Mouse (Mus musculus) neural tube, embryonic 15.5 days (tissue): ENCODE measurements around the gene Lin28b. TPM values are rescaled to one million over a fixed set of nuclear protein-coding genes. Genes with fewer than 3 reads are reported as not detected.
"Not testable (repeated sequence)": the region's sequence is repeated elsewhere in the genome, so short reads cannot be mapped to it uniquely, and the experiment has no call there.

Experiments
- ATAC-seq: fragments of 200-750 bp; cut with Nextera tagmentation; 2 replicates; pipeline ENCODE4 v1.8.0; 2017; ENCODE audit warnings: mild to moderate bottlenecking, moderate TSS enrichment, moderate library complexity; ENCODE audit not compliant: low FRiP score
- H3K27ac ChIP-seq: fragments of 300-500 bp; sonication (generic); replicated peaks from 2 replicates; pipeline ENCODE4 v1.5.1; 2015; ENCODE audit warnings: mild to moderate bottlenecking, inconsistent platforms
- H3K27me3 ChIP-seq: fragments of 300-500 bp; sonication (generic); replicated peaks from 2 replicates; pipeline ENCODE4 v1.6.1; 2015; ENCODE audit warnings: inconsistent platforms
- H3K36me3 ChIP-seq: fragments of 300-500 bp; sonication (generic); 2 replicates; pipeline ENCODE4 v1.6.1; 2015; ENCODE audit warnings: inconsistent platforms
- H3K4me1 ChIP-seq: fragments of 300-500 bp; sonication (generic); 2 replicates; pipeline ENCODE4 v1.6.1; 2015; ENCODE audit warnings: inconsistent platforms
- H3K4me2 ChIP-seq: fragments of 300-500 bp; sonication (generic); 2 replicates; pipeline ENCODE4 v1.6.1; 2015; ENCODE audit warnings: inconsistent platforms, mild to moderate bottlenecking, moderate library complexity
- H3K4me3 ChIP-seq: fragments of 300-500 bp; sonication (generic); replicated peaks from 2 replicates; pipeline ENCODE4 v1.5.1; 2015; ENCODE audit warnings: mild to moderate bottlenecking, inconsistent platforms
- H3K9ac ChIP-seq: fragments of 300-500 bp; sonication (generic); replicated peaks from 2 replicates; pipeline ENCODE4 v1.6.1; 2015; ENCODE audit warnings: mild to moderate bottlenecking, inconsistent platforms
- H3K9me3 ChIP-seq: fragments of 300-500 bp; sonication (generic); replicated peaks from 2 replicates; pipeline ENCODE4 v1.6.1; 2016; ENCODE audit warnings: inconsistent platforms
- WGBS: fragments of 180-500 bp; shearing (Covaris S2); methylation state at CpG from one replicate; pipeline ENCODE4 v1.1.7; 2015; ENCODE audit warnings: mixed read lengths; 5-methylcytosine and 5-hydroxymethylcytosine counted together
- polyA plus RNA-seq: library from polyadenylated mRNA; unstranded; fragments of >200 nt; fragmentation: Nextera tagmentation; extraction: Ambion mirVana; gene quantifications from 2 replicates; pipeline ENCODE4 v1.2.1, GENCODE M21; 2015

Gene Lin28b
- polyA plus RNA-seq, 1 experiment from 2014 or later = 6.9 TPM

DNA sequence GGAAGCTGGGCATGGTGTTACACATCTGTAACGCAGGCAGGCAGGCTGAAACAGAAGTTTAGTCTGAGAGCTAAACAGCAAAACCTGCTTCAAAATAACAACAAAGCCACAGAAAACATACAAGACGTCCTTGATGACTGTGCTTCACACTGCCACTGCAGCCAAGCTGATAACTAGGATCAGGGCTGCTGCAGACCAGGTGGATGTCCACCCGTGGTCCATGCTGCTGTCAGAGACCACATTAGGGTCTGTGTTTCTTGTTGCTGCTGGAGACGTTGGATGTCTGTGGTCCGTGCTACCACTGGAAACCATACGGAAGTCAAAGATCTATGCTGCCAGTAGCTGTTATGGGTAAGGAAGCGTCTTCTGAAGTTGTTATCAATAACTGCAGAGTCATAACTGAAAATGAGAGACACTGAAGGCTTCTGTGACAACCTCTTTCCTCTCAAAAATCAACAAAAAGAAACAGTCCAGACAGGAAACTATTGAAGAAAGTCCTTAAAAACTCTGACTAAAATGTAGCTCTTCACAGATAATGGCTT is 86.4 kb downstream of the Lin28b start:
- no peak for ATAC-seq
- Histone ChIP-seq H3K9me3 (no peaks in the 10 kb centered on the region), H3K27ac (no peak overlapping the region), H3K9ac (no peak overlapping the region), H3K4me2 (no peak overlapping the region), H3K36me3 (no peaks in the 10 kb centered on the region), H3K4me1 (no peaks in the 10 kb centered on the region), H3K4me3 (no peak overlapping the region), H3K27me3 (no peaks in the 10 kb centered on the region)
- 83% methylated on average over 7 of the region's 7 CpGs for WGBS

DNA sequence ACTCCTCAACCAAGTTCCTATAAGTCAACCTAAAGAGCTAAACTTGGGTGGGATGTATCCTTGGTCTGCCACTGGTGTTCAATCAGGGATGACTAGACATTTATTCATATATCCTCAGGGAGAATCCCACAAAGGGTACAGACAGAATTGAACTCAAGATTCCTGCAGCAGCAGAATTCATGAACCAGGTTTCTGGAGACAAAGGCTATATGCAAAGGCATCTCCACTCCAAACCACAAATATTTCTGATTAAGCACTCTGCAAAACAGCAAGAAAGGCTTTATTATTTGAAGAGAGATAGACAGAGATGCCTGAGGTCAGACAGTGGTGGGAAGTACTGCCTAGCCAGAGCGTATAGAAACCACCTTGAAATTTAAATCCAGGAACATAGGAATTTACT is 88.0 kb downstream of the Lin28b start:
- H3K9me3 ChIP-seq = no peaks in the 10 kb centered on the region
- H3K27me3 ChIP-seq = no peaks in the 10 kb centered on the region
- H3K4me1 ChIP-seq = no peaks in the 10 kb centered on the region
- no peak overlapping the region for H3K27ac ChIP-seq
- H3K4me3 ChIP-seq = no peak overlapping the region
- no peak overlapping the region for H3K4me2 ChIP-seq
- 93% methylated on average over 1 of the region's 1 CpGs for WGBS
- no peaks in the 10 kb centered on the region for H3K36me3 ChIP-seq
- H3K9ac ChIP-seq = no peak overlapping the region
- ATAC-seq = no peak

DNA sequence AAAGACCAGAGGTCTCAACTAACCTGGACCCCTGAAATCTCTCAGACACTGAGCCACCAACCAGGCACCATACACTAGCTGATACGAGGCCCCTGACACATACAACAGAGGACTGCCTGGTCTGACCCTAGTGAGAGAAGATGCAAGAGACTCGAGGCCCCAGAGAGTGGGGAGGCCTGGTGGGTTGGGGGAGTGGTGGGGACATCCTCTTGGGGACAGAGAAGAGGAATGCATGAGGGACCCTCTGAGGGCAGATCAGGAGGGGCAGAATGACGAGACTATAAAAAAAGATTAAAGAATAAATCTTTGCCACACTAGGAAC is 103.6 kb downstream of the Lin28b start:
- ATAC-seq = no peak
- H3K36me3 ChIP-seq = peaks cover 2% of the 10 kb centered on the region; the same call in 1 of the 2 replicates
- H3K9ac ChIP-seq = no peak overlapping the region
- H3K27ac ChIP-seq = no peak overlapping the region
- no peak overlapping the region for H3K4me2 ChIP-seq
- no peaks in the 10 kb centered on the region for H3K4me1 ChIP-seq
- no peaks in the 10 kb centered on the region for H3K9me3 ChIP-seq
- WGBS = 59% methylated on average over 3 of the region's 3 CpGs
- H3K27me3 ChIP-seq = no peaks in the 10 kb centered on the region
- no peak overlapping the region for H3K4me3 ChIP-seq

DNA sequence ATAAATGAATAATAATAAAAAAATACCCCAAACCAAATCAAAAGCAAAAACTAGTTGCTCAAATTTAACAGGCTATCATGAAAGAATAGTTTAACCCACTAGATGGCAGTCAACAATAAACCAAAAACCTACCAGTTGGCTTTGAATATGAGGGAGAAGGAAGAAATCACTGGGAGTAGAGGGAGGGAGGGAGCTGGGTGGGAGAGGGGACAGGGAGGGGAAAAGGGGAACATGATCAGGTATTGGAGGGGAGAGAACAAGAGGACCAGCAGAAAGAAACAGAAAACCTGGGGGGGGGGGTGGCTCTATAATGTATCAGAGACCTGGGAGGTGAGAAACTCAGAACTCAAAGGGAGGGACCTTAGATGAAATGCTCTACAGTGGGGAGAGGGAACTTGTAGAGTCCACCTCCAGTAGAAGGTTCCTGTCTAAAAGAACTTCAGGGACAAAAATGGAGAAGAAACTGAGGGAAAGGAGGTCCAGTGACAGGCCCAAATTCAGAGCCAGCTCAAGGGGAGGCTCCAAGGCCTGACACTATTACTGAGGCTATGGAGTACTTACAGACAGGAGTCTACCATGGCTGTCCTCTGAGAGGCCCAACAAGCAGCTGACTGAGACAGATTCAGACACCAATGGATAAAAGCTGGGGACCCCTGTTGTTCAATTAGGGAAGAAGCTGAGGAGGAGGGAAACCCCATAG is 104.1 kb downstream of the Lin28b start:
- Histone ChIP-seq H3K27ac (no peak overlapping the region), H3K4me1 (no peaks in the 10 kb centered on the region), H3K36me3 (peaks cover 2% of the 10 kb centered on the region; the same call in 1 of the 2 replicates), H3K27me3 (no peaks in the 10 kb centered on the region), H3K4me3 (no peak overlapping the region), H3K9ac (no peak overlapping the region), H3K9me3 (no peaks in the 10 kb centered on the region), H3K4me2 (no peak overlapping the region)
- ATAC-seq = no peak

DNA sequence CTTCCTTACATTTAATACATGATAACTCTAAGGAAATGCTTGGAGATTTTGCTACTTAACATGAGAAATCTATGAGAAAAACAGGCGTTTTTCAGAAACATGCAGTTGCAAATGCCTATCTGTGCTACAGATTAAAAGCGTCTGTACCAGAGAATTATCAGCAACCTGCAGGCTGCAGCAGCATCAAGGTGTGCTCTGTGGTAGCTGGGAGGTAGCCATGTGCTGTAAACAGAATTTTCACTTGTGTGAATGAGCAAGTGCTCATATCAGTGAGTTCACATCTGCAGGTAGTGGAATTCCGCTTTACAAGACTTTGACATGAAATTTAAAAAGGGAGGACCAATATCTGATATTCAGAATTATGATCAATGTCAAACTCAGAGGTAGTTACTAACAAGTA is 107.9 kb downstream of the Lin28b start:
- Histone ChIP-seq H3K27me3 (no peaks in the 10 kb centered on the region), H3K27ac (no peak overlapping the region), H3K36me3 (peaks cover 2% of the 10 kb centered on the region; the same call in 1 of the 2 replicates), H3K4me2 (no peak overlapping the region), H3K9me3 (no peaks in the 10 kb centered on the region), H3K4me3 (no peak overlapping the region), H3K9ac (no peak overlapping the region), H3K4me1 (no peaks in the 10 kb centered on the region)
- ATAC-seq = no peak
- WGBS = 90% methylated on average over 3 of the region's 3 CpGs

DNA sequence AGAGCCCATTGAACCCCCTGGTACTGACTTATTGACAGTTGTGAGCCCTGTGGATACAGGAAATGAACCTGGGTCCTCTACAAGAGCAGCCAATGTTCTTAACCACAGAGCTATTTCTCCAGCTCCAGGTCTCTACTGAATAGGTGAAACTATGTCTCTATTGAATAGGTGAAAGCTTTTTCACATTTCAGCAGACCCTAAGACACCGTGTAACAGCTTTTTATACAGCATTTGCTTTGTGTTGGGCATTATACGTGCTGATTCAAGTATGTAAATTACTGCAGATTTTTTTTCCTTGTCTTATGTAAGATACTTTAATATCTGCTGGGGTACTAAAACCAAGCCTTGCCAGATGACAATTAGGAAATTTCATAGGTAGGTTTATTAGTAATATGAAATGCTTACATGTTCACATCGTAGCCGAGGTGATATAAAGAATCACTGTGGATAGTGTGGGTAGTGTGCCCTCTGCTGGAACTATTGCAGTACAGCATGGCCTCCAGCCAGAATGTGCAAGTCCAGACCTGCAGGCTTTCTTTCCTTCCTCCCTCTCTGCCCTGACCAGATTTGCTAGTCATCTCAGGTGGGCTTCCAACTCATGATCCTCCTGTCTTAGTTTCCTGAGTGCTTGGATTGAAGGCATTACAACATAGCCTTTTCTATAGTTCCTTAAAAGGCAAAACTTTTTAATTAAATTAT is 113.1 kb downstream of the Lin28b start:
- no peaks in the 10 kb centered on the region for H3K36me3 ChIP-seq
- no peaks in the 10 kb centered on the region for H3K9me3 ChIP-seq
- H3K27ac ChIP-seq = no peak overlapping the region
- ATAC-seq = peak; percentile 87
- WGBS = 35% methylated on average over 4 of the region's 4 CpGs
- no peak overlapping the region for H3K9ac ChIP-seq
- H3K27me3 ChIP-seq = no peaks in the 10 kb centered on the region
- H3K4me2 ChIP-seq = no peak overlapping the region
- 0 out of 2 replicates have a peak, but pooled peaks cover 3% of the 10 kb centered on the region for H3K4me1 ChIP-seq
- H3K4me3 ChIP-seq = no peak overlapping the region

DNA sequence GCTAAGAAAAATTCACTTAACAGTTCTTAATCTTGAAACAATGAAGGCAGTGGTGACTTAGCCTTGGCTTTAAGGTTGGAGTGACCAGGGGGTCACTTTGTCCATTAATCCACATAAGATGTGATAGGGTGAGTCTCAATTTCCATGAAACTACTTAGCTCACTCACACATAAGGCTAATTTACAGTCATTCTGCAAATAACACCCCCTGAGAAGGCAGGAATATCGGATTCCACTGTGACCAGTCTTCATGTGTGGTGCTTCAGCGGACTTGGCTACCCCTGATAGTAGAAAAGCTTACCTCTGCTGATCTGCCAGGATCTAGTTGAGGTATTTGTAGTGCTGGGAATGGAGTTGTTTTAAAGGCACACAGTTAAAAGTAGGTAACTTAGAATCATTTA is 115.7 kb downstream of the Lin28b start:
- Histone ChIP-seq H3K36me3 (no peaks in the 10 kb centered on the region), H3K27me3 (no peaks in the 10 kb centered on the region), H3K4me1 (0 out of 2 replicates have a peak, but pooled peaks cover 3% of the 10 kb centered on the region), H3K9me3 (no peaks in the 10 kb centered on the region), H3K9ac (no peak overlapping the region), H3K4me2 (no peak overlapping the region), H3K27ac (no peak overlapping the region), H3K4me3 (no peak overlapping the region)
- no peak for ATAC-seq
- 89% methylated on average over 2 of the region's 2 CpGs for WGBS

DNA sequence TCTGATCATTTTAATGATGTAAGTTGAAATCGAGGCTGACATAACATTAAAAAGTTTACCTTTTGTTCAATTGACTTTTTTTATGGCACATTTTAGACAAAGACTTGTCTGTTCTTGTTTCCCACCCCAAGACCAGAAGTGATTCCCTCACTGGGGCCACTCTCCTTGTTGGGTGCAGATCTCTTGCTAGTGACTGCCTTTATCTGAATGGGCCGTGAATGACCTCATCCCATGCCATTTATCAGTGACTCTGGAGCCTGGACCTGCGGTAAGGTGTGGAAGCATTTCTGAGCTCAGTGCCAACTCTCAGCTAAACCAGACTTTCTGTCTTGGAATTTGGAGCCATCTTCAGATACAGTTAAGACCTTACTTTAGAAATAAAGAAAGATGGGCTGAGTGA is 116.6 kb downstream of the Lin28b start:
- no peaks in the 10 kb centered on the region for H3K9me3 ChIP-seq
- H3K4me1 ChIP-seq = 0 out of 2 replicates have a peak, but pooled peaks cover 3% of the 10 kb centered on the region
- no peak overlapping the region for H3K4me2 ChIP-seq
- H3K4me3 ChIP-seq = no peak overlapping the region
- 82% methylated on average over 3 of the region's 3 CpGs for WGBS
- no peak for ATAC-seq
- H3K36me3 ChIP-seq = no peaks in the 10 kb centered on the region
- no peaks in the 10 kb centered on the region for H3K27me3 ChIP-seq
- no peak overlapping the region for H3K9ac ChIP-seq
- no peak overlapping the region for H3K27ac ChIP-seq

DNA sequence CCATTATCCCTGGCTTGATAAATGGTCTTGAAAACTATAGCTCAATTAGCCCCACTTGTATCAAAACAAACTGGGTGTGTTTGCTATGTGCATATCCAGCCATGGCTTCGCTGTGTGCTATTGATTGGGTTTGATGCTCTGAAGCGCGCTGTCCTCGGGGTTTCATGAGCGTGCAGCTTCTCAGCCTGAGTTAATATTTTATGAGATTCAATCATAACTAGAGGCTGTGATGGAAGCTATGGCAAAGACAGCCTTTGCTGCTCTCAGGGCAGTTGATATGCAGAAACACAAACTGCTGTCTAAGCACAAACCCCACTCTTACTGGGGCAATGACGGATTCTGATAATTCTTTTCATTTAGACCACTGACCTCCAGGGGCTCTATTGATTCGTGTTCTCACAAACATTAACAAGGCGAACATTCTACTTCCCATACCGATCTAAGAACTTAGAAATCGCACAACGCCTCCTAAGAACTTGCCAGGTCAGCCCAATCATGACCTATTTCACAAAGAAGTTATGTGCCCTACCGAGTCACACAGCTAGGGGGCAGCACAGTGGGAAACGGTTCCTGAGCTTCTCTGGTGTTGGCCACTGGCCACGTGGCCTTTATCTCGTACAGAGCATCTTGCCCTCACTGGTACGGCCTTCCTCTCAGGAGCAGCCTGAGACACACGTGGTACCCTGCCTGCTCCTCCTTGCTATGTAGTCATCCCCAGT is 119.0 kb downstream of the Lin28b start:
- Histone ChIP-seq H3K4me1 (peaks cover 4% of the 10 kb centered on the region; the same call in 1 of the 2 replicates), H3K9me3 (no peaks in the 10 kb centered on the region), H3K27me3 (no peaks in the 10 kb centered on the region), H3K36me3 (no peaks in the 10 kb centered on the region), H3K27ac (no peak overlapping the region), H3K9ac (no peak overlapping the region), H3K4me2 (no peak overlapping the region), H3K4me3 (no peak overlapping the region)
- WGBS = 83% methylated on average over 17 of the region's 17 CpGs
- no peak for ATAC-seq

DNA sequence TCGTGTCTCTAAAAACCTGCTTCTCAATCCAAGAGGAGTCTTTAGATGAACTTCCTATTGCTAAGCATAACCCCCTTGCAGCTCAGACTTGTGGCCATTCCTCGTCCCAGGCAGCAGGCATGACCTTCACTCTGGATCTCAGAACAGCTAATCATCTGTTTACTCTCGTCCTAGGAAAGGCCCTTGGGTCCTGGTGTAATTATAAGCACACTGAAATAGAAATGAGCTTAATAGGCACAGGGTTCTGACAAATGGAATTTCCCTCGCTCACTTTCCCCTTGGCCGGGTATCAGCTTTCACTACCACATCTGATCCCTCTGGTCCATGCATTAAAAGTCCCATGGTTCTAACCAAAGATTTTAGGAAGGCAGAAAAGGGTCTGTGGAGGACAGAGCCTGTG is 122.8 kb downstream of the Lin28b start:
- no peak overlapping the region for H3K27ac ChIP-seq
- peaks cover 4% of the 10 kb centered on the region; the same call in 1 of the 2 replicates for H3K4me1 ChIP-seq
- 50% methylated on average over 5 of the region's 5 CpGs for WGBS
- no peak overlapping the region for H3K9ac ChIP-seq
- no peak overlapping the region for H3K4me2 ChIP-seq
- H3K4me3 ChIP-seq = no peak overlapping the region
- H3K36me3 ChIP-seq = no peaks in the 10 kb centered on the region
- H3K9me3 ChIP-seq = no peaks in the 10 kb centered on the region
- no peaks in the 10 kb centered on the region for H3K27me3 ChIP-seq
- no peak for ATAC-seq

DNA sequence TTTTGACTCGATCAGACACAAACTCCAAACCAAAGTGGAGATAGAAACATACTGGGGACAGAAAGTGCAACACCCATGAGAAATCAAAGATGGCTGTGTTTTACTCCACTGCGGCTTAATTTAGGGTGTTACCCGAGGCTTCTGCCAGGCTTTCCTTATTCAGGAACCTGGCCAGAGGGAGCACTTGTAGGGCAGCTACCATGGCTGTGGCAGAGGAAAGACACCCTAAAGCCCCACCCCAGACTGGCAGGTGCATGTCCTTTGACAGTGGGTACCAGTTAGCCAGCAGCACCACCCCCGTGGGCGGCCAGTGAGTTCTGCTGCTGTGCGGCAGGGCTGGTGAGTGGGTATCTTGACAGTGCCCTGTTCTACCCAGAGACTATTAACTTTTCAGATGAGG is 130.1 kb downstream of the Lin28b start:
- H3K4me3 ChIP-seq = no peak overlapping the region
- no peaks in the 10 kb centered on the region for H3K27me3 ChIP-seq
- no peak for ATAC-seq
- no peak overlapping the region for H3K27ac ChIP-seq
- H3K4me2 ChIP-seq = no peak overlapping the region
- H3K9me3 ChIP-seq = no peaks in the 10 kb centered on the region
- 94% methylated on average over 6 of the region's 6 CpGs for WGBS
- no peak overlapping the region for H3K9ac ChIP-seq
- H3K4me1 ChIP-seq = no peaks in the 10 kb centered on the region
- no peaks in the 10 kb centered on the region for H3K36me3 ChIP-seq

DNA sequence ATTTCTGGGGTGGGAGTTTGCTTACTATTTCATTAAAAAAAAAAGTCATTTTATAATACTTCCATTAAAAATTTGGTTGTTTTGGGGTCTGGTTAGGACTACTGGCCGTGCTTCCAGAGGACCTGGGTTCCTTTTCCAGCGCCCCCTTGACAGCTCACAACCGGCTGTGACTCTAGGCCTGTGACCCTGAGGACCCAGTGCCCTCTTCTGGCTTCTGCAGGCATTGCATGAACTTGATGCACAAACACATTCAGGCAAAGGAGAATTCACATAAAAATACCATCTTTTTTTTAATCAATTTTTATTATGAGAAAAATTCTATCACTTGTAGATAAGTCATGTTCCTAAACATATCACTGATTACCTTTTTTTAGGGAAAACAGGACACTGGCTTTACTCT is 138.1 kb downstream of the Lin28b start:
- H3K36me3 ChIP-seq, ATAC-seq, H3K9ac ChIP-seq, H3K4me2 ChIP-seq, H3K27ac ChIP-seq, H3K9me3 ChIP-seq, H3K27me3 ChIP-seq, H3K4me1 ChIP-seq, H3K4me3 ChIP-seq: not testable (repeated sequence)
- WGBS = 83% methylated on average over 3 of the region's 3 CpGs
